Mouse (Mus musculus) adrenal gland (tissue): ENCODE measurements around the gene Tmem254c.
"Not testable (repeated sequence)": the region's sequence is repeated elsewhere in the genome, so short reads cannot be mapped to it uniquely, and the experiment has no call there.

Experiments used
- intact Hi-C: fragments of 180-260 bp; cut with DNase I; formaldehyde crosslinking; loops from one replicate; pipeline ENCODE4 v1.15.1; 2025
- long read RNA-seq, 2 experiments: library from polyadenylated mRNA; unstranded; transcript quantifications; one replicate each; pipeline ENCODE4 v2.0.0; 2020; ENCODE audit warnings: borderline replicate concordance in 1 of 2; ENCODE audit not compliant: insufficient replicate concordance in 1 of 2

Gene Tmem254c
- long read RNA-seq, experiment 1, transcript Tmem254c-202 (4 exons, 1,211 nt), result major isoform, 21 of 23 reads
- long read RNA-seq, experiment 1, partial matches to known transcripts, result 0 of 23 reads
- long read RNA-seq, experiment 1, other reads (novel, unspliced or antisense), result 1 of 23 reads
- long read RNA-seq, experiment 2, transcript Tmem254c-202 (4 exons, 1,211 nt), result major isoform, 9 of 11 reads
- long read RNA-seq, experiment 2, partial matches to known transcripts, result 0 of 11 reads
- long read RNA-seq, experiment 2, other reads (novel, unspliced or antisense), result 0 of 11 reads

GRCm38 (mm10) chr14:26067325-26067633 lies at the start of gene Tmem254c:
TSS of gene Tmem254c (minus strand) at chr14:26067355.
- intact Hi-C loops, result not testable (repeated sequence)

GRCm38 (mm10) chr14:26097622-26098021 lies 30.5 kb upstream of the Tmem254c start:
- intact Hi-C loops, result not testable (repeated sequence)

DNA sequence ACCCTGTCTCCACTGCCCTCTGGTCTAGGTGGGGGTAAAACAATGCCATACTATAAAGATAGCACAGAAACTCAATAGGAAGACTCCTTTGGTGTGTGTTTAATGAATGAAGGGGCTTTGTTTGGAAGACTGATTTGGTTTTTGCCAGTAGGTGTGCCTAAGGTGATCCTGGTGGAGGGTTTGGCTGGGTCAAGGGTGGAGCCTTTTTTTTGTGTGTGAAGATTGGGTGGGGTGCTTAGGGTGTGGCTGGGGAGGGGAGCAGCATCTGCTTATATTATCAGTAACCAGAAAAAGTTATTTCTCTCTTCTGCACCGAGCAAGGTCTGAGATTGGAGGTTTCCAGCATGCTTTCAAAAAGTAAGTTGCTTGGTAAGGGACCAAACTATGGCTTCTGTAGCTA lies 14.8 kb upstream of the Tmem254c start, which contains the start of gene Cphx3:
Gene Cphx3 (plus strand): TSS at position 301 of the 400 bp plus-strand sequence.
- intact Hi-C loops, result not testable (repeated sequence)

- intact Hi-C loops, result not testable (repeated sequence)
Measured at GRCm38 (mm10) chr14:26081216-26081615, 14.1 kb upstream of the Tmem254c start, which contains the start of gene Cphx2. TSS of gene Cphx2 (plus strand) at chr14:26081516.

- intact Hi-C loops, result not testable (repeated sequence)
Measured at GRCm38 (mm10) chr14:26076620-26077390, 9.7 kb upstream of the Tmem254c start.

- intact Hi-C loops, result not testable (repeated sequence)
Measured at GRCm38 (mm10) chr14:26066574-26067324, 406 bp downstream of the Tmem254c start.

GRCm38 (mm10) chr14:26059362-26059761 lies 7.8 kb downstream of the Tmem254c start:
- intact Hi-C loops, result not testable (repeated sequence)

GRCm38 (mm10) chr14:26058184-26058583 lies 9.0 kb downstream of the Tmem254c start:
- intact Hi-C loops, result not testable (repeated sequence)

DNA sequence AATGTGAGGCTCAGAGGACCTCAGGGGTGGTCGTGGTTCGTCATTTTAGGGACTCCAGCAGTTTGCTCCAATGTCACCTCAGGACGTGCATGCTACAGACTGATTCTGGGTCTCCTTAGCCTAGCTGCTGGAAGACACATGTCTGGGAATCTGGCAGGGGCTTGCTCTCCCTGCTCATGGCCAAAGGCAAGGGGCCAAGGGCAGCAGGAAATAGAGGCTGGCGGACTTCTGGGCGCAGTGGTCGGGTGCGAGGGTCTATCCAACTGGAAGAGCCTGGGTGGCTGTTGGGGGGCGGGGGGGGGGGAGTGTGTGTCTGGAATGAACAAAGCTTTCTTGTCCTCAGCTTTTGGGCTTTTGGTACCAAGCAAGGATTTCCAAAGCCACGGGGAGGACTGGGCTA lies 18.4 kb downstream of the Tmem254c start:
- intact Hi-C loops, result not testable (repeated sequence)

GRCm38 (mm10) chr14:26047026-26047425 lies 20.1 kb downstream of the Tmem254c start:
- intact Hi-C loops, result not testable (repeated sequence)

DNA sequence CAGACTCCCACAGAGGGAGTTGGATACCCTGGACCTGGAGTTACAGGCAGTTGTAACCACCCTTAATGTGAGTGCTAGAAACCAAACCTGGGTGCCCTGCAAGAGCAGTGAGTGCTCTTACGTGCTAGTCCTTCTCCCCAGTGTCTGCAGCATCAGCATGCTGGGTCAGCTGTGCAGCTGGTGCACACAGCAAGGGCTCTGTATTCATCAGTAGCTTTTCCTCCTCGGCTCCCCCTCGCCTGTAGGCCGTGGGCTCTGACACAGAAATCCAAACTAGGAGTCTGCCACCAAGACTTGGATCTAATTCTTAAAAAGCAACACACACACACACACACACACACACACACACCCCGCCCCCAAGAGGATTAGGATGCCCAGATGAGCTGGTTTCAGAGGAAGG lies 22.1 kb downstream of the Tmem254c start:
- intact Hi-C loops, result not testable (repeated sequence)

DNA sequence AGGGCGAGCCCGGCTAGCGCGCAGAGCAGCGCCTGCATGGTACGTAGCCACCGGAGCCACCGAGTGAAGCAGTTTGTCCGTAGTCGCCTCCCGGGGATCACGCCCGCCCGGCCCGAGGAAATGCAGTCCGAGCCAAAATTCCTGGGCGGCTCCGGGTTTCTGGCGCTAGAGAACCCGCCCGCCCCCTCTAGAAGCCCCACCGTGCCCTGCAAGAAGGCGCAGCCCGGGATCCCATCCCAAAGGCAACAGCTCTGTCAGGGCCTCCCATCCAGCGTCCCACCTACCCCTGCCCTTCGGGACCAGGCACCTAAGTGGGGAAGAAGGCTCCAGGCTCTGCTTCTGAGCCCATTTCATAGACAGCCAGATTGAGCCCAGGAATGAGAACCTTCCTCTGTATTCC lies 24.5 kb downstream of the Tmem254c start, which contains the start of gene Gm9780:
Gene Gm9780 (minus strand): TSS at position 101 of the 400 bp plus-strand sequence.
- intact Hi-C loops, result not testable (repeated sequence)

DNA sequence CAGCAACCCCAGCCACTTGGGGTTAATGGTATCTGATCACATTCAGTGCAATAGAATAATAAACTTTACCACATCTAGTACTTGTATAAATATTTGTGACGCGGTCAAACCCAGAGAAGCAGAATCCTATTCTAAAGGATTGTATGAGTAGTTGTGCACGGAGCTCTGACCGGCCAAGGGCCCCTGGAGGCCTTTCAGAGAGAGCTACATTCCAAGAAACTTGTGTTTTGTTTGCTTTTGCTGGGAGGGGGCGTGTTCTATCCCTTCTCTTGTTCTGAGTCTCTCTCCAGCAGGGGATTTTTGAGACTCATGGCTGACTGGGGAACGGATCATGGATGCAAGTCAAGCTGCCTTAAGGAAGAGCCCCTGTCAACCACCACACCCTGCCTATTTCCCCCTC lies 31.7 kb downstream of the Tmem254c start:
- intact Hi-C loops, result not testable (repeated sequence)

DNA sequence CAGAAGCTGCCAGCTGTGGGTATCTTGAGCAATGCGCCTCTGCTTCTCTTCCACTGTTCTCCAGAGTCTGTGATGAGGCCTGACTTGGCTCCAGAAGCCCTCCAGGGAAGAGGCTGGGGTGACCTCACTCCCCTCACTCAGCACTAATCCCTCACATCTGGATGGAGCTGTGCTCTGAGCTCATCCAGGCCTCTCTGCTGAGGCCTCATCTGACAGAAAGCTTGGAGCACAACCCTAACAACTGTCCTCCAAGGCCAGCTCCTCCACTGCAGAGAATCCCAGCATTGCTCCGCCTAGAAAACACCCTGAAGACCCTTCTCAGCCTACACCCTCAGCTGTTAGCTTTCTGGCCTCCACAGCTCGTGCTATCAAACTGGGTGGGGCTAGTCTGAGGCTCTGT lies 32.8 kb downstream of the Tmem254c start:
- intact Hi-C loops, result not testable (repeated sequence)

GRCm38 (mm10) chr14:26025653-26026052 lies 41.5 kb downstream of the Tmem254c start:
- intact Hi-C loops, result not testable (repeated sequence)

- intact Hi-C loops, result not testable (repeated sequence)
Measured at GRCm38 (mm10) chr14:26022831-26023230, 44.3 kb downstream of the Tmem254c start.

GRCm38 (mm10) chr14:26021555-26021954 lies 45.6 kb downstream of the Tmem254c start:
- intact Hi-C loops, result not testable (repeated sequence)

GRCm38 (mm10) chr14:26016414-26016813 lies 50.7 kb downstream of the Tmem254c start:
- intact Hi-C loops, result not testable (repeated sequence)
